Mouse (Mus musculus): Measurements from ENCODE around the gene Serpina3b. TPM values are rescaled to one million over a fixed set of nuclear protein-coding genes. Genes with fewer than 3 reads are reported as not detected.
"Not testable (repeated sequence)": the region's sequence is repeated elsewhere in the genome, so short reads cannot be mapped to it uniquely, and the experiment has no call there.

Serpina3b gene
- not detected for total RNA-seq (2022)

GRCm38 (mm10) chr12:104127696-104128095, at the start of gene Serpina3b:
Gene Serpina3b (plus strand): TSS chr12:104127996.
- no peak for DNase-seq (ENCODE audit: low spot score in 2 of 2)

DNA sequence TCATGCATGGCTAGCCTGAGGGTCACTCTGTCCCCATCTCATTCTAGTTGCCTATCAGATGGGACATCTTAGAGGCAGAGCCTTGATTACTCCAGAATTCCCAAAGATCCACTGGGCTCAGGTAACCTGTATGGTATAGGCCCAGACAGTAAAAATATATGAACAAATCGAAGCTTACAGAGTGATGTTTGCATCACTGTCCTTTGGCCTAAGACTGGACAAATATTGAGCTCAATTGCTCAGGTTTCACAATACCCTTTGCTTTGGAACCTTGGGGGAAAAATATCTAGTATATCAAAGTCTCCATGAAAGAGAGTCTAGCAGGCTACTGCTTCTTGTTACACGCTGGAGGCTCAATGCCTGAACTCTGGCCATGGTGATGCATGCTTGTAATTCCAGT, 37.7 kb upstream of the Serpina3b start:
- DNase-seq (ENCODE audit: low spot score in 2 of 2), result no peak

DNA sequence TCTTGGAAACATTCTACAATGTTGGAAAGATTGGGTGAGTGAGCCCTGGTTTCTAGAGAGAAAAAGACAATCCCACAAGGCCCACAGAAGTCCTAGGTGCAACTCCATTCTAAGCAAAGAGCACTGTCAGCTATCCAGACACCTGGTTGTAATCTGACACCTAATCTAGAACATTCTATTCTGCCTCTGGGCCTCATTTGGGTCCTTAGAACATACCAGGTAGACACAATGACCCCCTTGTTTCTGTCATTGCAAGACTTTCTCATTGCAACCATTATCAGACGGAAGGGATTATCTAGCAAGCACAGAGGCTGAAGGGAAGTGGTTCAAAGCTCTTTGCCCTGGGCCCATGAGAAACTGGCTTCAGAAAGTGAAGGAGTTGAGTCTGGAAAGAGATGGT, 36.5 kb upstream of the Serpina3b start:
- no peak for DNase-seq (ENCODE audit: low spot score in 2 of 2)

GRCm38 (mm10) chr12:104100768-104101167, 27.0 kb upstream of the Serpina3b start, which contains the start of gene Serpina5:
Gene Serpina5 (plus strand): TSS chr12:104101113.
- no peak for DNase-seq (ENCODE audit: low spot score in 2 of 2)

- DNase-seq (ENCODE audit: low spot score in 2 of 2), result no peak
Measured at GRCm38 (mm10) chr12:104105847-104106246, 21.9 kb upstream of the Serpina3b start.

- no peak for DNase-seq (ENCODE audit: low spot score in 2 of 2)
Measured at GRCm38 (mm10) chr12:104106919-104107318, 20.9 kb upstream of the Serpina3b start.

DNA sequence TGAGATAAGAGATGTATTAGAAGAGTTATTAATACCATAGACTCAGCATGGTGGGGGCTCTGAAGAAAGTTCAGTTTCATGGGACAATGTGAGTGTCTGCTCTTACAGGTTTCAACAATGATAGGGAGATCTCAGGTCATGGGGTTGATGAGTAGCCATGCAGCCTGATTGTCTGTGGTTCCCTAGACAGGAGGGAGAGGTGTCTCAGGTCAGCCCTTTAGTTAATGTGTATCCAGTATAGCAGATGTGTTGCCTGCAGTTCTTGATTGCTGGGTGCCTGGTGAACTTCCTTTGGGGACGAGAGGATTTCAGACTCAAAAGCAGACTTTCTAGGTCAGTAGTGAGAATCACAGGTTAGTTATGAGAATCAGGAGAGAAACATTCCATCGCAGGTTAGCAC, 19.3 kb upstream of the Serpina3b start:
- DNase-seq (ENCODE audit: low spot score in 2 of 2), result no peak

DNA sequence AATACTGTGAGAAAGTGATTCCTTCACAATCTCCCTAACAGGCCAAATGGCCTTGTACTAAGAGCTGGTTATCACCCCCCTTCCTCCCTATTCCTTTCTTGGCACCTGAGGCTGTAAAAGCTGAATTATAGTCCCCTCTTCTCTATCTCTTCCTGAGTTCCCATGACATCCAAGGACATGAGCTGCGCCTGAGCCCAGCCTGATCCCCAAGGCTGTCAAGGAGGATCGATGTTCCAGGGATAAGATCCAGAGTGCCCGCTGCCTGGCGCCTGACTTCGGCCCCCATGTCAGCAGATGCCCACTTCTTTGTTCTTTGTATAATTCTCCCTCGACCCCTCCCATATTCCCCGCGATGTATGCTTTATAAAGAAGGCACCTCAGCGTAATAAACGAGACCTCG, 15.5 kb upstream of the Serpina3b start, which contains the start of gene Serpina3a:
Gene Serpina3a, plus strand, starts transcription at position 392 of the 400 bp plus-strand sequence.
- DNase-seq (ENCODE audit: low spot score in 2 of 2), result not testable (repeated sequence)

GRCm38 (mm10) chr12:104114921-104115579, 12.7 kb upstream of the Serpina3b start:
- DNase-seq (ENCODE audit: low spot score in 2 of 2), result no peak

- no peak for DNase-seq (ENCODE audit: low spot score in 2 of 2)
Measured at GRCm38 (mm10) chr12:104123097-104123496, 4.7 kb upstream of the Serpina3b start.

DNA sequence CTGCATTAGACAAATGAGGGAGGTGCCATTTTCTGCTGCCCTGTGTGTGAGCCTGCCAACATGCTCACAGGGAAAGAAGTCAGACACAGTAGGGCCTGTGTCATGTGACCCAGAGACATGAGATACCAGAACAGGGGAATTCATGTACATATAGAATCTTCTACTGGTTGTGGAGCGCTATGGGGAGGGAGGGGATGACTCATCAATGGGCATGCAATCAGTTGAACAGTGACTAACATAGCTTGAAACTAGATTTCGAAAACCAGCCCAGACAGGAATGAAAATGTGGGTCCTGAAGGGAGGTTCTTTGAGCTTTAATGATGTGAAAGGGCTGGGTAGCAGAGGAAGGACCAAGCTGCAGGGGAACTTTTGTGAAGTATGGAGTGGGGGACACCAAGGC, 3.8 kb upstream of the Serpina3b start:
- DNase-seq (ENCODE audit: low spot score in 2 of 2), result no peak

- no peak for DNase-seq (ENCODE audit: low spot score in 2 of 2)
Measured at GRCm38 (mm10) chr12:104125021-104125560, 2.7 kb upstream of the Serpina3b start.

GRCm38 (mm10) chr12:104131041-104131440, 3.2 kb downstream of the Serpina3b start:
- DNase-seq (ENCODE audit: low spot score in 2 of 2), result no peak

- DNase-seq (ENCODE audit: low spot score in 2 of 2), result no peak
Measured at GRCm38 (mm10) chr12:104138216-104138615, 10.4 kb downstream of the Serpina3b start.

DNA sequence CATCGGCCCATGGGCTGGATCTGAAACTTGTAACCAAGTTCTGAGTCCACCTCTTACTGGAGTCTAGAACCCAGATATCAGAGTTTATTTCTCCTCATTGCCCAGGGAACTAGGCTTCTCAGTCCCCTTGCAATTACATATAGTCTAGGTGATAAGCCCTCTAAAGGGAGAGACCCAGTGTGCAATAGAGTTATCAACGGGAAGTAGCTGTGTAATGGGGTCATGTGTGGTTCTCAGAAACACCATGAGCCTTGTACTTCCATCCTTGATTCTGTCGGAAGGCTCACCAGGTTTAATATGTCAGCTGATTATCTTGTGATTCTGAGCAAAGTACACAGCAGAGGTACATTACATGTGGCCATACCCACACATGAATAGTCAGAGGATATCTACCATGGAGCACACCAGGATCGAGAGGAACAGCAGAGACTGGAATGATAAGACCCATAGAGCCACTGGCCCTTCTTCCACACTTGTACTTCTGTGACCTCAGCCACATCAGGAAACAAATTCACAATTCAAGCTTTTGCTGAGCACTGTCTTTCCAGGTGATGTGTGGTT, 12.8 kb downstream of the Serpina3b start:
- DNase-seq (ENCODE audit: low spot score in 2 of 2), result no peak

DNA sequence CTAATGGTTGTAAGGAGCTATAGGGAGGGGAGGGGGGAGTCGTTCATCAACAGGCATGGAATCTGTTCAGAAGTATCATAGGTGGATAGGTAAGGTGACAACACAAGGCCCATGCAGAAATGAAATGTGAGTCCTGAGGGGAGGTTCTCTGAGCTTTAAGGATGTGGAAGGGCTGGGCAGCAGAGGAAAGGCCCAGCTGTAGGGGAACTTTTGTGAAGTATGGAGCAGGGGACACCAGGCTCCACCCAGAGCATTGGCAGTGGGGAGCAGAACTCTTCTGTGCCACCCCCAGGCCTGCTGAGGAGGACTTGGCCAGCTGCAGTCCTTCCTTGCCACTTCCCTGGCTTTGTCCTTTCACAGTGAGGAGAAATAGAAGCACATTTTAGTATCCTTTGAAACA, 13.7 kb downstream of the Serpina3b start:
- no peak for DNase-seq (ENCODE audit: low spot score in 2 of 2)

- DNase-seq (ENCODE audit: low spot score in 2 of 2), result no peak
Measured at GRCm38 (mm10) chr12:104142427-104142826, 14.6 kb downstream of the Serpina3b start.

- no peak for DNase-seq (ENCODE audit: low spot score in 2 of 2)
Measured at GRCm38 (mm10) chr12:104143286-104143685, 15.5 kb downstream of the Serpina3b start.

GRCm38 (mm10) chr12:104145571-104145970, 17.8 kb downstream of the Serpina3b start:
- DNase-seq (ENCODE audit: low spot score in 2 of 2), result no peak

GRCm38 (mm10) chr12:104151989-104152388, 24.2 kb downstream of the Serpina3b start:
- DNase-seq (ENCODE audit: low spot score in 2 of 2), result no peak

GRCm38 (mm10) chr12:104153041-104153645, 25.3 kb downstream of the Serpina3b start:
- DNase-seq (ENCODE audit: low spot score in 2 of 2), result no peak

- no peak for DNase-seq (ENCODE audit: low spot score in 2 of 2)
Measured at GRCm38 (mm10) chr12:104153656-104154055, 25.9 kb downstream of the Serpina3b start, which contains the start of gene Serpina3c. Gene Serpina3c (minus strand): TSS chr12:104153870.
